Mouse (Mus musculus) stomach, postnatal 0 days (tissue): ENCODE measurements around the gene Ang.

Source experiments
- CTCF ChIP-seq: IDR thresholded peaks from 2 replicates; pipeline ENCODE4 v1.5.1; 2016; ENCODE audit warnings: antibody characterized with exemption, low read depth, mild to moderate bottlenecking, moderate library complexity
- EP300 ChIP-seq: optimal IDR thresholded peaks from 2 replicates; pipeline ENCODE3; 2016; ENCODE audit warnings: antibody characterized with exemption

- TF ChIP-seq CTCF, result no peak
- TF ChIP-seq EP300, result no peak
Measured at GRCm38 (mm10) chr14:51083805-51084204, 7.1 kb upstream of the Ang start.
